Mouse (Mus musculus): Measurements from ENCODE around the gene Dnajc5. TPM values are rescaled to one million over a fixed set of nuclear protein-coding genes. Genes with fewer than 3 reads are reported as not detected.
A peak's percentile ranks its signal among the peaks of the same experiment; 100 is the strongest.

The Dnajc5 gene
- polyA plus RNA-seq, 1 experiment from 2014 or later, result 95.6 TPM

DNA sequence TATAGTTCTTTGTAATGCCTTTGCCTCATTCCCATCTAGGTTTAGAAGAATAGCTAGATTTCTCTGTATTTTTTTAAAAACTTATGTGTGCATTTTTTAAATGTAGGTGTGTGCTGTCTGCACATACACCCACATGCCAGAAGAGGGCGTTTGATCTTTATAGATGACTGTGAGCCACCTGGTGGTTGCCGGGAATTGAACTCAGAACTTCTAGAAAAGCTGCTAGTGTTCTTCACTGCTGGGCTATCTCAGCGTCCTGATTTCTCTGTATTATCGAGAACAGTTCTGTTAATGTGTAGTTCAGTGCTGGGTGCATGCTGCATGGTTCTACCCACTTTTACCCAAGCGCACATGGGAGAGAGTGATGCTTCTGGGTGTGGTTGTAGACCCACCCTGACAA, 2.5 kb downstream of the Dnajc5 start:
- Histone ChIP-seq H3K36me3 (peaks cover 30% of the 10 kb centered on the region), H3K4me1 (peaks cover 28% of the 10 kb centered on the region), H3K9me3 (replicated peaks) (no peaks in the 10 kb centered on the region), H3K27ac (replicated peaks) (no peak overlapping the region), H3K4me3 (no peak overlapping the region; the same call in 1 of the 2 replicates), H3K27me3 (ENCODE audit: low read depth, poor library complexity, severe bottlenecking) (no peaks in the 10 kb centered on the region)
- DNase-seq (ENCODE audit: low spot score), result no peak
- 69% methylated on average over 5 of the region's 5 CpGs for WGBS

GRCm38 (mm10) chr2:181525526-181525925, 5.2 kb downstream of the Dnajc5 start:
- peaks cover 2% of the 10 kb centered on the region; the same call in 1 of the 2 replicates for H3K9me3 ChIP-seq (replicated peaks)
- peaks cover 15% of the 10 kb centered on the region for H3K4me1 ChIP-seq
- H3K36me3 ChIP-seq, result peaks cover 51% of the 10 kb centered on the region
- no peaks in the 10 kb centered on the region for H3K27me3 ChIP-seq (ENCODE audit: low read depth, poor library complexity, severe bottlenecking)
- no peak overlapping the region for H3K4me3 ChIP-seq
- no peak for DNase-seq (ENCODE audit: low spot score)
- H3K27ac ChIP-seq (replicated peaks), result no peak overlapping the region
- 93% methylated on average over 5 of the region's 5 CpGs for WGBS

DNA sequence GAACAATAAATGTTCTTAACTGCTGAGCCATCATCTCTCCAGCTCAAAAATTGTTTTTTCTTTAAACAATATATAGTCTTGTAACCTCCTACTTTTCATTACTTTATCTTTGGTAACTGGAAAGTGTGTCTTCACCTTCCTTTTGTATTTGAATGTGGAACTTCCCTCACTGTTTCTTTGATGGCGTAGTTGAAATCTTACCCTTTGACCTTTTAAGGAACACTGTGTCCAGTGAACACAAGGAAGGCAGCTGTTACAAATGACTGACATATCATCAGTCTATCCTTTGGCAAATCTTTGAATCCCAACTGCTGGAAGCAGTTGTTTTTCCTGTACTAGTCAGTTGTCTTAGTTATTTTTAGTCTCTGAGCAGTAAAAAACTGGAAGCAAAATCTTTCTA, 8.8 kb downstream of the Dnajc5 start:
- DNase-seq (ENCODE audit: low spot score), result no peak
- Histone ChIP-seq H3K27me3 (ENCODE audit: low read depth, poor library complexity, severe bottlenecking) (no peaks in the 10 kb centered on the region), H3K4me1 (no peaks in the 10 kb centered on the region), H3K9me3 (replicated peaks) (peaks cover 8% of the 10 kb centered on the region; the same call in 1 of the 2 replicates), H3K4me3 (no peak overlapping the region), H3K36me3 (peaks cover 66% of the 10 kb centered on the region), H3K27ac (replicated peaks) (no peak overlapping the region)
- 86% methylated on average over 1 of the region's 1 CpGs for WGBS

DNA sequence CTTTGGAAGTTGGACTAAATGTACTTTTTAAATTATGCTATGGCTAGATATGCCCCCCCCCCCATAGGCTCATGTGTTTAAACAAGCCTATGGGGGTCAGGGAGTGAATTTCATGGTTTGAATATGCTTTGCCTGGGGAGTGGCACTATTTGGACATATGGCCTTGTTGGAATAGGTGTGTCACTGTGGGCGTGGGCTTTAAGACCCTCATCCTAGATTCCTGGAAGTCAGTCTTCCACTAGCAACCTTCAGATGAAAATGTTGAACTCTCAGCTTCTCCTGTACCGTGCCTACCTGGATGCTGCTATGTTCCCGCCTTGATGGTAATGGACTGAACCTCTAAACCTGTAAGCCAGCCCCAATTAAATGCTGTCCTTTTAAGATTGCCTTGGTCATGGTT, 12.3 kb downstream of the Dnajc5 start:
- no peak for DNase-seq (ENCODE audit: low spot score)
- Histone ChIP-seq H3K9me3 (replicated peaks) (peaks cover 8% of the 10 kb centered on the region; the same call in 1 of the 2 replicates), H3K4me3 (no peak overlapping the region), H3K36me3 (peaks cover 54% of the 10 kb centered on the region), H3K4me1 (no peaks in the 10 kb centered on the region; the same call in 1 of the 2 replicates), H3K27me3 (ENCODE audit: low read depth, poor library complexity, severe bottlenecking) (no peaks in the 10 kb centered on the region), H3K27ac (replicated peaks) (no peak overlapping the region)
- WGBS, result 93% methylated on average over 3 of the region's 3 CpGs

DNA sequence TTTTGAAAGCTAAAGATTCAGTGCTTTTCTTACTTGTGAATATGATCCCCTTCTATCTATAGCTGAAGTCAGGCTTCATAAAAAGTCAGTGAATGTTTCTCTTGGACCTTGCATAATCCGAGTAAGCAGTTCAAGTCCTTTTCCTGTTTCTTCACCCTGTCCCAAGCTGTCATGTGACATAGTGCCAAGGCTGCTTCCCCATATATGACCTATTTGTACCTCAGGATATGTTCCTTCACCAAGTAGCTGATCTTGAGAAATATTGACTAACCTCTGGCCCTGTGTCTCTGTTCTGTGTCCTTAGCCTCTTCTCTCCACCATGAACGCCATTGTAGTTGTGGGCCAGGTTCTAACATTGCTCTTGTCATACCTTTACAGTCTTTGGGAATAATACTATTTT, 16.1 kb downstream of the Dnajc5 start:
- no peaks in the 10 kb centered on the region; the same call in 1 of the 2 replicates for H3K4me1 ChIP-seq
- H3K4me3 ChIP-seq, result no peak overlapping the region
- H3K36me3 ChIP-seq, result peaks cover 27% of the 10 kb centered on the region
- no peak overlapping the region for H3K27ac ChIP-seq (replicated peaks)
- no peaks in the 10 kb centered on the region for H3K27me3 ChIP-seq (ENCODE audit: low read depth, poor library complexity, severe bottlenecking)
- DNase-seq (ENCODE audit: low spot score), result no peak
- H3K9me3 ChIP-seq (replicated peaks), result no peaks in the 10 kb centered on the region
- WGBS, result 93% methylated on average over 2 of the region's 2 CpGs

DNA sequence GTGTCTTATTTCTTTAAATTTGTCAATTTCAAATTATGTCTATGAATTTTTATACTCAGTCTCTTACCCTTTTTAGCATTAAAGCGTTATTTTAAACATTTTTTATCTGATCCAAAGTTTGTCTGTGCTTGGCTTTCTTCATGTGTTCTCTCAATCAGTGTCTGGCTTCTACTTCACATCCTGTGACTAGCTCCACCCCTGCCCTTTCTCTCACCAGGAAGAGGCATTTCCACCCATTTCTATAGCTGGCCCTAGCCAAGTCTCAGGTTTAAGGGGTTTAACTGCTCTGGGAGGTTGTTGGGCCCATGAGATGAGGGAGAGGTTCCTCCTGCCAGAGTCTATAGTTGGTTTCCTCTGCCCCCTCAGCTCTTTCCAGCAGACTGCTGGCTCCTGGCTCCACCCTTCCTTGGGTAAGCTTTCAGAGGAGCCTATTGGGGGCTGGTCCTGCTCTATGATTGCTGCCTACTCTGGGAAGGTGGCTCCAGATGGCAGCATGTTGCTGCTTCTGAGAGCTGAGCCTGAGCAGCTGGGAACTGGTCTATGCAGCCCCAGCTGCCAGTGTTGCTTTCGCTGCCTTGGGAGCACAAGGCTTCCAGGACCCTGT, 17.3 kb downstream of the Dnajc5 start:
- Histone ChIP-seq H3K36me3 (peaks cover 23% of the 10 kb centered on the region), H3K9me3 (replicated peaks) (no peaks in the 10 kb centered on the region), H3K4me3 (no peak overlapping the region), H3K27me3 (ENCODE audit: low read depth, poor library complexity, severe bottlenecking) (no peaks in the 10 kb centered on the region), H3K27ac (replicated peaks) (0 out of 2 replicates have a peak overlapping the region, but pooled peaks have one; percentile 9), H3K4me1 (no peaks in the 10 kb centered on the region; the same call in 1 of the 2 replicates)
- DNase-seq (ENCODE audit: low spot score), result peak; percentile 21
- WGBS, result 88% methylated on average over 2 of the region's 2 CpGs

DNA sequence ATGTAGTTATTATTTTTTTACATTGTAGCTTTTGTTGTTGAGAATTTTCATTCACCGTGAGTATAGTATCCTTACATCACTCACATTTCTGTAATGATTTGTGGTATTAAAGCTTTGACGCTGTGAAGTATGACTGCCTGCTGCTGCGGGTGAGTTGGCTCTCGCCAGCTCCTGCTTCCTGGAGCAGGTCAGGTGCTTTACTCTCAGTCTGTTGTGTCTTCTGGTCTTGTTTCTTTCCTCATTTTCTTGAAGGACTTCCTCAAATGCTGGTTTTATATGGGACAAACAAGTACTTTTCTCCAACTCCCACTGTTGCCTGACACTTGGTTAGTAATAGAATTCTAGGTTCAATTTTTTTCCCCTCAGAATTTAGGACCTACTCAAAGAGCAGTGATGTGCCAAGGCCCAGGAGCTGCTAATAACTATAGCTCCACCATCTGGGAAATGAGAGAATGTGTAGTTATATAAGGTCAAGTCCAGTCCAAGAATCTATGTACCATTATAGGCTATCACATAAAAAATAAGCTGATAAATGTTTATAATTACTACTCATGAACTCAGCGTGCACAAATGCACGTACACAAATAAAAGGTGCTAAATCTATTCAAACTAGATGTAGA, 21.6 kb downstream of the Dnajc5 start:
- H3K9me3 ChIP-seq (replicated peaks), result no peaks in the 10 kb centered on the region
- DNase-seq (ENCODE audit: low spot score), result no peak
- H3K27ac ChIP-seq (replicated peaks), result no peak overlapping the region
- 94% methylated on average over 6 of the region's 6 CpGs for WGBS
- H3K27me3 ChIP-seq (ENCODE audit: low read depth, poor library complexity, severe bottlenecking), result no peaks in the 10 kb centered on the region
- H3K4me3 ChIP-seq, result no peak overlapping the region
- no peaks in the 10 kb centered on the region; the same call in 1 of the 2 replicates for H3K4me1 ChIP-seq
- H3K36me3 ChIP-seq, result peaks cover 38% of the 10 kb centered on the region

- no peaks in the 10 kb centered on the region for H3K9me3 ChIP-seq (replicated peaks)
- 94% methylated on average over 7 of the region's 7 CpGs for WGBS
- no peaks in the 10 kb centered on the region for H3K27me3 ChIP-seq (ENCODE audit: low read depth, poor library complexity, severe bottlenecking)
- H3K4me1 ChIP-seq, result no peaks in the 10 kb centered on the region
- no peak overlapping the region for H3K4me3 ChIP-seq
- DNase-seq (ENCODE audit: low spot score), result no peak
- peaks cover 71% of the 10 kb centered on the region for H3K36me3 ChIP-seq
- H3K27ac ChIP-seq (replicated peaks), result no peak overlapping the region
Measured at GRCm38 (mm10) chr2:181546142-181546541, 25.9 kb downstream of the Dnajc5 start.

GRCm38 (mm10) chr2:181548227-181548626, 27.9 kb downstream of the Dnajc5 start:
- no peak overlapping the region for H3K27ac ChIP-seq (replicated peaks)
- DNase-seq (ENCODE audit: low spot score), result no peak
- no peak overlapping the region for H3K4me3 ChIP-seq
- no peaks in the 10 kb centered on the region for H3K27me3 ChIP-seq (ENCODE audit: low read depth, poor library complexity, severe bottlenecking)
- H3K4me1 ChIP-seq, result no peaks in the 10 kb centered on the region
- 85% methylated on average over 1 of the region's 1 CpGs for WGBS
- peaks cover 82% of the 10 kb centered on the region for H3K36me3 ChIP-seq
- H3K9me3 ChIP-seq (replicated peaks), result no peaks in the 10 kb centered on the region

- DNase-seq (ENCODE audit: low spot score), result no peak
- Histone ChIP-seq H3K9me3 (replicated peaks) (no peaks in the 10 kb centered on the region), H3K27me3 (ENCODE audit: low read depth, poor library complexity, severe bottlenecking) (no peaks in the 10 kb centered on the region), H3K4me1 (no peaks in the 10 kb centered on the region), H3K36me3 (peaks cover 87% of the 10 kb centered on the region), H3K4me3 (no peak overlapping the region), H3K27ac (replicated peaks) (no peak overlapping the region)
- 86% methylated on average over 5 of the region's 5 CpGs for WGBS
Measured at GRCm38 (mm10) chr2:181548682-181549081, 28.4 kb downstream of the Dnajc5 start.

GRCm38 (mm10) chr2:181550233-181550632, 29.9 kb downstream of the Dnajc5 start:
- 95% methylated on average over 2 of the region's 2 CpGs for WGBS
- H3K36me3 ChIP-seq, result peaks cover 92% of the 10 kb centered on the region
- H3K4me3 ChIP-seq, result no peak overlapping the region
- no peaks in the 10 kb centered on the region for H3K4me1 ChIP-seq
- no peak for DNase-seq (ENCODE audit: low spot score)
- H3K27me3 ChIP-seq (ENCODE audit: low read depth, poor library complexity, severe bottlenecking), result no peaks in the 10 kb centered on the region
- H3K27ac ChIP-seq (replicated peaks), result no peak overlapping the region
- H3K9me3 ChIP-seq (replicated peaks), result no peaks in the 10 kb centered on the region

- H3K36me3 ChIP-seq, result peaks cover 61% of the 10 kb centered on the region
- no peaks in the 10 kb centered on the region for H3K9me3 ChIP-seq (replicated peaks)
- H3K4me3 ChIP-seq, result no peak overlapping the region
- no peaks in the 10 kb centered on the region for H3K27me3 ChIP-seq (ENCODE audit: low read depth, poor library complexity, severe bottlenecking)
- no peak overlapping the region for H3K27ac ChIP-seq (replicated peaks)
- no peak for DNase-seq (ENCODE audit: low spot score)
- H3K4me1 ChIP-seq, result no peaks in the 10 kb centered on the region
Measured at GRCm38 (mm10) chr2:181553772-181554171, 33.5 kb downstream of the Dnajc5 start.

DNA sequence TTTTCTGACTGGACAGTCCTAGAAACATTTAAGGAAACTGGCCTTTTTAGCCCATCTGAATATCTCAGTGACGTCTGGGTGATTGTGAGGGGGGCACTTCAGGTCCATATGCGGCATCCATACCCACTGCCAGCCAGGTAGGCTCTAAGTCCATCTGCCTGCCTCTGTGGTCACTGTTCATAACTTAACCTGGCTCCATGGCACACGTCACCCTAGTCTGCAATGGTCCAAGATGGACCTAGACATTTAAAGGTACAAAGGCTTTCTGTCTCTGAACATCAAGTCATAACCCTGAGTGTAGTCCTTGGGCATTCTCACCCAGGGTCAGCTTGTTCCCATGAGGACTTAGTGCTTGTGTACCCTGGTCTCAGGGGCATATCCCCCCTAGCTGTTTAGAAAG, 47.1 kb downstream of the Dnajc5 start:
- no peaks in the 10 kb centered on the region for H3K9me3 ChIP-seq (replicated peaks)
- no peaks in the 10 kb centered on the region for H3K27me3 ChIP-seq (ENCODE audit: low read depth, poor library complexity, severe bottlenecking)
- WGBS, result 88% methylated on average over 3 of the region's 3 CpGs
- H3K4me3 ChIP-seq, result no peak overlapping the region
- DNase-seq (ENCODE audit: low spot score), result no peak
- no peak overlapping the region for H3K27ac ChIP-seq (replicated peaks)
- 0 out of 2 replicates have a peak, but pooled peaks cover 3% of the 10 kb centered on the region for H3K4me1 ChIP-seq
- peaks cover 5% of the 10 kb centered on the region for H3K36me3 ChIP-seq

Data from midbrain, embryonic 10.5 days (tissue).